Mouse (Mus musculus): ENCODE data around the gene Tmem259.

- no peak for TF ChIP-seq CTCF (IDR thresholded peaks at IDR 0.05; ENCODE audit: low read depth, low read length)
- TF ChIP-seq POLR2A (IDR thresholded peaks at IDR 0.05; ENCODE audit: insufficient read depth, low read length), result no peak
Measured at GRCm38 (mm10) chr10:79985334-79986231, 1.5 kb upstream of the Tmem259 start.
